8 mouse cellular contexts compared by ENCODE assay signal in genomic region chr4:134081730-134082386, GRCm38 (mm10). TPM values are rescaled to one million over a fixed set of nuclear protein-coding genes. Genes with fewer than 3 reads are reported as not detected.
DNase-seq lines count a peak whose midpoint lies in the region; ATAC-seq lines count a peak whose summit lies in the region.

No protein-coding gene starts in this region.

- H3K27me3 ChIP-seq in heart, embryonic 11.5 days (ENCODE audit: control insufficient read depth, insufficient read depth, low read length), result peaks cover 10% of the 10 kb centered on the region; the same call in 1 of the 2 replicates
- peaks cover 28% of the 10 kb centered on the region for H3K27me3 ChIP-seq in kidney, embryonic 15.5 days
- peaks cover 4% of the 10 kb centered on the region; the same call in 1 of the 2 replicates for H3K27me3 ChIP-seq in liver, embryonic 11.5 days (replicated peaks; ENCODE audit: control insufficient read depth, insufficient read depth, low read length)
- no peaks in the 10 kb centered on the region for H3K27me3 ChIP-seq in splenic B cell, adult 2 months (ENCODE audit: control insufficient read depth, insufficient read depth, low read length, poor library complexity, severe bottlenecking)

- no peaks in the 10 kb centered on the region for H3K36me3 ChIP-seq in heart, embryonic 11.5 days (ENCODE audit: control insufficient read depth, insufficient read depth, low read length)
- no peaks in the 10 kb centered on the region for H3K36me3 ChIP-seq in kidney, embryonic 15.5 days
- no peaks in the 10 kb centered on the region for H3K36me3 ChIP-seq in liver, embryonic 11.5 days (ENCODE audit: control insufficient read depth, insufficient read depth, low read length)
- no peaks in the 10 kb centered on the region for H3K36me3 ChIP-seq in splenic B cell, adult 2 months (ENCODE audit: control insufficient read depth, insufficient read depth, low read length, poor library complexity, severe bottlenecking)

- intact Hi-C loops in heart, postnatal 25 days (cut with DNase I), result no loop called here

- H3K9me3 ChIP-seq in heart, embryonic 11.5 days (replicated peaks; ENCODE audit: control insufficient read depth, low read length), result no peaks in the 10 kb centered on the region
- no peaks in the 10 kb centered on the region for H3K9me3 ChIP-seq in kidney, embryonic 15.5 days (replicated peaks)
- no peaks in the 10 kb centered on the region for H3K9me3 ChIP-seq in liver, embryonic 11.5 days (ENCODE audit: control insufficient read depth, low read length)

- no peak overlapping the region for H3K27ac ChIP-seq in heart, embryonic 11.5 days (ENCODE audit: low read depth, low read length)
- 0 out of 2 replicates have a peak overlapping the region, but pooled peaks have one; percentile 22 for H3K27ac ChIP-seq in kidney, embryonic 15.5 days
- 0 out of 2 replicates have a peak overlapping the region, but pooled peaks have one; percentile 55 for H3K27ac ChIP-seq in liver, embryonic 11.5 days (ENCODE audit: low read depth, low read length)

- under 1% methylated on average over 41 of the region's 41 CpGs for WGBS in heart, embryonic 11.5 days (ENCODE audit: insufficient replicate concordance)
- under 1% methylated on average over 41 of the region's 41 CpGs for WGBS in kidney, embryonic 15.5 days
- 0% methylated on average over 41 of the region's 41 CpGs for WGBS in liver, embryonic 11.5 days

- peak overlapping the region; percentile 70 for H3K4me2 ChIP-seq in heart, embryonic 11.5 days
- peak overlapping the region; percentile 92 for H3K4me2 ChIP-seq in kidney, embryonic 15.5 days
- peak overlapping the region; percentile 88 for H3K4me2 ChIP-seq in liver, embryonic 11.5 days

- peaks cover 12% of the 10 kb centered on the region for H3K4me1 ChIP-seq in heart, embryonic 11.5 days (ENCODE audit: control insufficient read depth, insufficient read depth, low read length)
- peaks cover 20% of the 10 kb centered on the region for H3K4me1 ChIP-seq in kidney, embryonic 15.5 days
- H3K4me1 ChIP-seq in liver, embryonic 11.5 days (replicated peaks; ENCODE audit: control insufficient read depth, insufficient read depth, low read length), result peaks cover 13% of the 10 kb centered on the region

- peak overlapping the region; percentile 34 for H3K4me3 ChIP-seq in heart, embryonic 11.5 days (ENCODE audit: low read depth, low read length)
- peak overlapping the region; percentile 55 for H3K4me3 ChIP-seq in kidney, embryonic 15.5 days (replicated peaks)
- H3K4me3 ChIP-seq in liver, embryonic 11.5 days (ENCODE audit: low read depth, low read length), result peak overlapping the region; percentile 53

- no peak overlapping the region for H3K9ac ChIP-seq in heart, embryonic 11.5 days (ENCODE audit: low read depth, low read length)
- H3K9ac ChIP-seq in kidney, embryonic 15.5 days, result peak overlapping the region; percentile 42; the same call in 1 of the 2 replicates
- peak overlapping the region; percentile 40 for H3K9ac ChIP-seq in liver, embryonic 11.5 days (ENCODE audit: low read depth, low read length)

- peak; percentile 97 for DNase-seq in heart, adult 11 months
- no peak for DNase-seq in heart, postnatal 25 days (ENCODE audit: low spot score)
- DNase-seq in embryo, embryonic 10 days (ENCODE audit: low spot score), result peak; percentile 84
- DNase-seq in liver, embryonic 11.5 days (ENCODE audit: low spot score), result peak; percentile 86
- DNase-seq in natural killer cell, adult 2 months (ENCODE audit: low spot score in 2 of 2), result peak; percentile 78 to 91
- peak; percentile 98 for DNase-seq in splenic B cell, adult 2 months (ENCODE audit: low read depth, low spot score)

- ATAC-seq in heart, embryonic 11.5 days (replicated peaks; ENCODE audit: insufficient number of reproducible peaks, low FRiP score, low TSS enrichment), result peak; percentile 80
- ATAC-seq in kidney, embryonic 15.5 days (replicated peaks; ENCODE audit: low FRiP score), result peak; percentile 92
- peak; percentile 91 for ATAC-seq in liver, embryonic 11.5 days (replicated peaks; ENCODE audit: low FRiP score)

RNA-seq across cellular contexts. Expression of gene Cd52, which starts 13.0 kb away (rescaled TPM):
- total RNA-seq in heart, postnatal 25 days (2021), result 1 to 10 TPM; 3.6 to 4.5 TPM
- polyA plus RNA-seq in heart, embryonic 11.5 days (2014; fragmentation: Nextera tagmentation; extraction: Ambion mirVana), result 3.9 and 6.2 TPM in 2 replicates
- 12.0 and 12.2 TPM in 2 replicates for polyA plus RNA-seq in kidney, embryonic 15.5 days (2015; fragmentation: Nextera tagmentation; extraction: Ambion mirVana)
- polyA plus RNA-seq in liver, embryonic 11.5 days (2014; fragmentation: Nextera tagmentation; extraction: Ambion mirVana), result 16.4 TPM in 2 replicates

RNA-seq across cellular contexts. Expression of gene Ubxn11, which starts 20.5 kb away (rescaled TPM):
- total RNA-seq in heart, postnatal 25 days (2021), result 1 to 10 TPM; 1.1 to 1.5 TPM
- 2.0 and 3.2 TPM in 2 replicates for polyA plus RNA-seq in heart, embryonic 11.5 days (2014; fragmentation: Nextera tagmentation; extraction: Ambion mirVana)
- 10.5 and 11.1 TPM in 2 replicates for polyA plus RNA-seq in kidney, embryonic 15.5 days (2015; fragmentation: Nextera tagmentation; extraction: Ambion mirVana)
- 5.6 and 7.0 TPM in 2 replicates for polyA plus RNA-seq in liver, embryonic 11.5 days (2014; fragmentation: Nextera tagmentation; extraction: Ambion mirVana)

RNA-seq across cellular contexts. Expression of gene Crybg2, which starts 21.2 kb away (rescaled TPM):
- total RNA-seq in heart, postnatal 25 days (2021), result not detected
- 0.52 and 1.1 TPM in 2 replicates for polyA plus RNA-seq in heart, embryonic 11.5 days (2014; fragmentation: Nextera tagmentation; extraction: Ambion mirVana)
- 3.9 and 4.4 TPM in 2 replicates for polyA plus RNA-seq in kidney, embryonic 15.5 days (2015; fragmentation: Nextera tagmentation; extraction: Ambion mirVana)
- 1.2 and 1.7 TPM in 2 replicates for polyA plus RNA-seq in liver, embryonic 11.5 days (2014; fragmentation: Nextera tagmentation; extraction: Ambion mirVana)

RNA-seq across cellular contexts. Expression of gene Zfp683, which starts 28.2 kb away (rescaled TPM):
- not detected for total RNA-seq in heart, postnatal 25 days (2021)
- not detected in 2 replicates for polyA plus RNA-seq in heart, embryonic 11.5 days (2014; fragmentation: Nextera tagmentation; extraction: Ambion mirVana)
- not detected in 2 replicates for polyA plus RNA-seq in kidney, embryonic 15.5 days (2015; fragmentation: Nextera tagmentation; extraction: Ambion mirVana)
- polyA plus RNA-seq in liver, embryonic 11.5 days (2014; fragmentation: Nextera tagmentation; extraction: Ambion mirVana), result not detected in 2 replicates

RNA-seq across cellular contexts. Expression of gene Sh3bgrl3, which starts 46.7 kb away (rescaled TPM):
- 10 to 100 TPM; 38.8 to 41.8 TPM for total RNA-seq in heart, postnatal 25 days (2021)
- polyA plus RNA-seq in heart, embryonic 11.5 days (2014; fragmentation: Nextera tagmentation; extraction: Ambion mirVana), result 179 and 220 TPM in 2 replicates
- 395 and 412 TPM in 2 replicates for polyA plus RNA-seq in kidney, embryonic 15.5 days (2015; fragmentation: Nextera tagmentation; extraction: Ambion mirVana)
- polyA plus RNA-seq in liver, embryonic 11.5 days (2014; fragmentation: Nextera tagmentation; extraction: Ambion mirVana), result 257 and 281 TPM in 2 replicates
